Mouse (Mus musculus) CH12.LX (cell line): ENCODE measurements around the gene Arhgef38. TPM values are rescaled to one million over a fixed set of nuclear protein-coding genes. Genes with fewer than 3 reads are reported as not detected.

Experiments
- DNase-seq: peaks from one replicate; pipeline ENCODE4 v3.0.0-alpha.2; 2013; ENCODE audit errors: extremely low read depth
- H3K27ac ChIP-seq: 2 replicates; pipeline ENCODE4 v1.5.1; 2012; ENCODE audit warnings: low read depth, mild to moderate bottlenecking, control low read depth, moderate library complexity; ENCODE audit not compliant: insufficient read depth
- H3K27me3 ChIP-seq: replicated peaks from 2 replicates; pipeline ENCODE3; 2012; ENCODE audit warnings: inconsistent platforms
- H3K36me3 ChIP-seq, 2 experiments: replicated peaks in 1 of 2; 2 replicates each; pipeline versions ENCODE3 to v1.6.1; 2012; ENCODE audit warnings: inconsistent platforms in 1 of 2, low read length in 1 of 2, mild to moderate bottlenecking in 1 of 2, mixed read lengths in 1 of 2, moderate library complexity in 1 of 2; ENCODE audit not compliant: control insufficient read depth in 1 of 2, insufficient read depth in 1 of 2
- H3K4me1 ChIP-seq, 2 experiments: 2 replicates each; pipeline ENCODE4 v1.6.1; 2012; ENCODE audit warnings: inconsistent platforms in 1 of 2, moderate library complexity in 1 of 2; ENCODE audit not compliant: insufficient read depth in 2 of 2, control insufficient read depth in 1 of 2
- H3K4me2 ChIP-seq: 2 replicates; pipeline ENCODE4 v1.6.1; 2012; ENCODE audit warnings: low read depth, mild to moderate bottlenecking, control low read depth; ENCODE audit not compliant: poor library complexity, insufficient read depth, severe bottlenecking
- H3K4me3 ChIP-seq, 3 experiments: fragments of 150-350 bp in 1 of 3; sonication (generic) in 1 of 3; replicated peaks in 1 of 3; 2 replicates each; pipeline versions ENCODE3 to v1.5.1; 2011 to 2012; ENCODE audit warnings: low read depth in 2 of 3, low read length in 2 of 3, mild to moderate bottlenecking in 2 of 3, moderate library complexity in 2 of 3, control low read depth in 1 of 3, improper control_type of control experiment in 1 of 3, inconsistent platforms in 1 of 3, mixed read lengths in 1 of 3; ENCODE audit not compliant: poor library complexity in 1 of 3
- H3K79me2 ChIP-seq: replicated peaks from 2 replicates; pipeline ENCODE4 v1.6.1; 2012; ENCODE audit warnings: mild to moderate bottlenecking, moderate library complexity; ENCODE audit not compliant: control insufficient read depth, poor library complexity, insufficient read depth, severe bottlenecking; ENCODE audit errors: extremely low read depth
- H3K9ac ChIP-seq: 2 replicates; pipeline ENCODE4 v1.6.1; 2012; ENCODE audit warnings: low read depth, mild to moderate bottlenecking, control low read depth, moderate library complexity; ENCODE audit not compliant: insufficient read depth
- H3K9me3 ChIP-seq: replicated peaks from 2 replicates; pipeline ENCODE3; 2012; ENCODE audit warnings: low read length, inconsistent platforms, mixed read lengths
- CHD1 ChIP-seq: IDR thresholded peaks from 2 replicates; pipeline ENCODE4 v1.6.1; 2012; ENCODE audit warnings: low read depth, low read length, improper control_type of control experiment, inconsistent platforms
- CTCF ChIP-seq, 2 experiments: IDR thresholded peaks in 1 of 2; conservative IDR thresholded peaks in 1 of 2; 2 replicates each; pipeline ENCODE4 v1.5.1; 2011 to 2012; ENCODE audit warnings: low read depth in 2 of 2, low read length in 2 of 2, improper control_type of control experiment in 1 of 2, inconsistent platforms in 1 of 2, mild to moderate bottlenecking in 1 of 2, moderate library complexity in 1 of 2
- ELF1 ChIP-seq: IDR thresholded peaks from 2 replicates; pipeline ENCODE4 v1.6.1; 2014; ENCODE audit warnings: low read depth, mild to moderate bottlenecking, inconsistent platforms, low read length, improper control_type of control experiment
- EP300 ChIP-seq: IDR thresholded peaks from 2 replicates; pipeline ENCODE4 v1.6.1; 2011; ENCODE audit warnings: low read length, improper control_type of control experiment
- ETS1 ChIP-seq: conservative IDR thresholded peaks from 2 replicates; pipeline ENCODE4 v1.6.1; 2012; ENCODE audit warnings: low read depth, mild to moderate bottlenecking, inconsistent platforms, low read length, improper control_type of control experiment, moderate library complexity
- GABPA ChIP-seq: IDR thresholded peaks from 2 replicates; pipeline ENCODE4 v1.6.1; 2012; ENCODE audit warnings: low read depth, low read length, improper control_type of control experiment, inconsistent platforms; ENCODE audit not compliant: insufficient replicate concordance
- HCFC1 ChIP-seq: IDR thresholded peaks from 2 replicates; pipeline ENCODE4 v1.6.1; 2012; ENCODE audit warnings: low read depth, mild to moderate bottlenecking, inconsistent platforms, low read length, improper control_type of control experiment
- IRF4 ChIP-seq: IDR thresholded peaks from 2 replicates; pipeline ENCODE4 v1.6.1; 2014; ENCODE audit warnings: low read depth, mild to moderate bottlenecking, inconsistent platforms, low read length, improper control_type of control experiment
- JUND ChIP-seq: conservative IDR thresholded peaks from 2 replicates; pipeline ENCODE4 v1.6.1; 2011; ENCODE audit warnings: low read depth, low read length, improper control_type of control experiment
- KAT2A ChIP-seq: IDR thresholded peaks from 2 replicates; pipeline ENCODE4 v1.6.1; 2012; ENCODE audit warnings: low read length, improper control_type of control experiment, inconsistent platforms; ENCODE audit not compliant: insufficient replicate concordance
- MAFK ChIP-seq: IDR thresholded peaks from 2 replicates; pipeline ENCODE4 v1.6.1; 2011; ENCODE audit warnings: low read length, improper control_type of control experiment; ENCODE audit not compliant: insufficient replicate concordance
- MAX ChIP-seq: IDR thresholded peaks from 2 replicates; pipeline ENCODE4 v1.6.1; 2011; ENCODE audit warnings: low read length, improper control_type of control experiment
- MAZ ChIP-seq: IDR thresholded peaks from 2 replicates; pipeline ENCODE4 v1.6.1; 2012; ENCODE audit warnings: low read depth, mild to moderate bottlenecking, inconsistent platforms, low read length, improper control_type of control experiment, moderate library complexity
- MXI1 ChIP-seq: IDR thresholded peaks from 2 replicates; pipeline ENCODE4 v1.6.1; 2011; ENCODE audit warnings: mild to moderate bottlenecking, low read depth, low read length, improper control_type of control experiment
- MYC ChIP-seq: IDR thresholded peaks from 2 replicates; pipeline ENCODE4 v1.6.1; 2011; ENCODE audit warnings: low read depth, mild to moderate bottlenecking, improper control_type of control experiment, low read length
- NELFE ChIP-seq: IDR thresholded peaks from 2 replicates; pipeline ENCODE4 v1.6.1; 2011; ENCODE audit warnings: low read depth, low read length, improper control_type of control experiment
- NRF1 ChIP-seq: IDR thresholded peaks from 2 replicates; pipeline ENCODE4 v1.6.1; 2014; ENCODE audit warnings: low read depth, mild to moderate bottlenecking, inconsistent platforms, low read length, improper control_type of control experiment, moderate library complexity
- RAD21 ChIP-seq: IDR thresholded peaks from 2 replicates; pipeline ENCODE4 v1.6.1; 2011; ENCODE audit warnings: low read depth, mild to moderate bottlenecking, low read length, improper control_type of control experiment, moderate library complexity
- SIN3A ChIP-seq: IDR thresholded peaks from 2 replicates; pipeline ENCODE4 v1.6.1; 2012; ENCODE audit warnings: low read length, improper control_type of control experiment, inconsistent platforms
- UBTF ChIP-seq: IDR thresholded peaks from 2 replicates; pipeline ENCODE4 v1.6.1; 2012; ENCODE audit warnings: low read depth, mild to moderate bottlenecking, inconsistent platforms, low read length, improper control_type of control experiment, moderate library complexity
- USF1 ChIP-seq: IDR thresholded peaks from 2 replicates; pipeline ENCODE4 v1.6.1; 2014; ENCODE audit warnings: low read depth, mild to moderate bottlenecking, inconsistent platforms, low read length, improper control_type of control experiment
- USF2 ChIP-seq: conservative IDR thresholded peaks from 2 replicates; pipeline ENCODE4 v1.6.1; 2011; ENCODE audit warnings: low read depth, low read length, improper control_type of control experiment
- ZC3H11A ChIP-seq: IDR thresholded peaks from 2 replicates; pipeline ENCODE4 v1.6.1; 2012; ENCODE audit warnings: low read depth, mild to moderate bottlenecking, inconsistent platforms, low read length, improper control_type of control experiment
- ZKSCAN1 ChIP-seq: IDR thresholded peaks from 2 replicates; pipeline ENCODE4 v1.6.1; 2012; ENCODE audit warnings: low read depth, inconsistent platforms, low read length, improper control_type of control experiment, borderline replicate concordance
- ZMIZ1 ChIP-seq: IDR thresholded peaks from 2 replicates; pipeline ENCODE4 v1.6.1; 2012; ENCODE audit warnings: low read depth, mild to moderate bottlenecking, inconsistent platforms, low read length, improper control_type of control experiment
- ZNF384 ChIP-seq: IDR thresholded peaks from 2 replicates; pipeline ENCODE4 v1.6.1; 2012; ENCODE audit warnings: low read depth, low read length, improper control_type of control experiment, inconsistent platforms
- dilution Hi-C: fragments of 300-500 bp; cut with MboI; formaldehyde crosslinking; loops from 2 replicates; pipeline ENCODE4 v1.14.3; 2020; ENCODE audit warnings: low sequenced_read_pairs; ENCODE audit not compliant: extremely low pct_unique_long_range_greater_than_20kb, extremely low pct_ligation_motif_present
- in situ Hi-C: fragments of 300-500 bp; cut with MboI; formaldehyde crosslinking; loops from 3 replicates; pipeline ENCODE4 v1.14.3; 2019; ENCODE audit warnings: low sequenced_read_pairs, low pct_ligation_motif_present, low pct_unique_long_range_greater_than_20kb, mixed read lengths
- polyA plus RNA-seq: library from polyadenylated mRNA; unstranded; fragments of >175 nt; gene quantifications from 2 replicates; pipeline ENCODE4 v1.2.1, GENCODE M21; 2012; ENCODE audit warnings: low read depth; ENCODE audit not compliant: insufficient read length
- total RNA-seq, 2 experiments: library from RNA; depleted of rRNA; stranded (reverse); fragments of 300-350 nt in 1 of 2; fragments of >200 nt in 1 of 2; gene quantifications; 2 replicates each; pipeline ENCODE4 v1.2.3; 2012 to 2014

Arhgef38 gene
- total and polyA plus RNA-seq, 3 experiments, result not detected

DNA sequence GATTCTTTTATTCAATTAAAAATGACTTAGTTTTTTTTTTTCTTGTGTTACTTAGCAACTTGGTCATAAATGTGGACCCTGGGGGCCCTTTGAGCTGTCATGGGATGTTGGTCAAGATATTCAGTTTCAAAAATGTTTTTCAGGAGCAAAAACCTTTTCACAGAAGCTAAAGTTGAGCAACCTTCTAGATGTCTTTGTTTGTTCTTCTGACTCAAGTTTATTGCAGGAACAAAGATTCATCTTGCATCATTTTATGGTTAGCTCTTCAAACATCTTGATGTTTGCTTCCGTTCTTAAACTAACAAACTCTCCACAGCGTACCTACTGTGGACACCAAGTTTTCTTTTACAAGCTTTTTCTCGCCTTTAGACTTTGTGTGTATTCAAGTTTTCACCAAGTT, 23.4 kb downstream of the Arhgef38 start:
- Histone ChIP-seq H3K79me2 (no peaks in the 10 kb centered on the region), H3K27ac (no peak overlapping the region), H3K36me3 (no peaks in the 10 kb centered on the region), H3K4me2 (no peak overlapping the region), H3K27me3 (no peaks in the 10 kb centered on the region), H3K4me1 (peaks cover 0 to 6% of the 10 kb centered on the region in 2 experiments; a peak in 2 of 4 replicates), H3K4me3 (no peak overlapping the region), H3K9ac (no peak overlapping the region), H3K9me3 (no peaks in the 10 kb centered on the region)
- no peak for DNase-seq
- in situ Hi-C loops (no loop called here), dilution Hi-C loops (no loop called here)
- no peak for TF ChIP-seq IRF4
- TF ChIP-seq CHD1, result no peak
- TF ChIP-seq ELF1, result no peak
- no peak for TF ChIP-seq UBTF
- TF ChIP-seq USF1, result no peak
- no peak for TF ChIP-seq ZKSCAN1
- no peak for TF ChIP-seq MAX
- TF ChIP-seq MAFK, result no peak
- no peak for TF ChIP-seq KAT2A
- TF ChIP-seq HCFC1, result no peak
- TF ChIP-seq MXI1, result no peak
- TF ChIP-seq ZC3H11A, result no peak
- no peak for TF ChIP-seq SIN3A
- TF ChIP-seq CTCF (conservative IDR thresholded peaks at IDR 0.05 in 1 of 2, IDR thresholded peaks at IDR 0.05 in 1 of 2; ENCODE audit: low read depth in 2 of 2, low read length in 2 of 2), result no peak
- TF ChIP-seq ZMIZ1, result no peak
- no peak for TF ChIP-seq GABPA
- TF ChIP-seq MYC, result no peak
- no peak for TF ChIP-seq RAD21

DNA sequence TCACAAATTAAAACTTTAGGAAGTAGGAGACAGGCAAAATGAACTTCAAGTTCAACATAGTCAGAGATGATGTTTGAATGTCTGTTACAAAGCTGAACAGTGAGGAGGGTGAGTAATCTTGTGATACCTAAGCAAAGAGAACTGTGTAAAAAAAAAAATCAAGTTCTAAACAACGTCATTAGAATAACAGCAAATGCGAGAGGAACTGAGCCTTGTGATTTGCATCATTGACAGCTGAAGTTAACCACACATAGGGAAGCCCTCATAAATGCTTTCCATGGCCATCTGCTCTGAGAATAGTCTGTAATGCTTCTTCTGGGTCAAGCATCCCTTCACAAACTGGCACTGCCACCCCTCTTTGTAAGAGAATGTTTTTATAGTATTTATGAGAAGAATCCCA, 31.0 kb downstream of the Arhgef38 start:
- Histone ChIP-seq H3K9me3 (peaks cover 8% of the 10 kb centered on the region), H3K36me3 (no peaks in the 10 kb centered on the region), H3K4me1 (peaks cover 5 to 9% of the 10 kb centered on the region in 2 experiments; a peak in 3 of 4 replicates), H3K4me2 (no peak overlapping the region), H3K27me3 (no peaks in the 10 kb centered on the region), H3K9ac (no peak overlapping the region), H3K27ac (no peak overlapping the region), H3K79me2 (no peaks in the 10 kb centered on the region), H3K4me3 (no peak overlapping the region)
- dilution Hi-C loops, result no loop called here
- in situ Hi-C loops, result no loop called here
- DNase-seq, result peak; percentile 71
- TF ChIP-seq MAFK (no peak), EP300 (peak; percentile 79), NRF1 (no peak), KAT2A (no peak), ETS1 (peak; percentile 45; the same call in 1 of the 2 replicates), UBTF (no peak), ZNF384 (peak; percentile 87), ZMIZ1 (no peak), USF2 (no peak), NELFE (no peak), JUND (0 out of 2 replicates have a peak, but pooled peaks have one; percentile 8), ELF1 (no peak), MAZ (no peak)
